Mouse (Mus musculus) megakaryocyte progenitor cell, adult 5-6 weeks (primary cell): ENCODE measurements around the gene Mras. TPM values are rescaled to one million over a fixed set of nuclear protein-coding genes. Genes with fewer than 3 reads are reported as not detected.

Experiments
- ATAC-seq: replicated peaks from 2 replicates; pipeline ENCODE4 v1.8.0; 2016; ENCODE audit warnings: mild to moderate bottlenecking, moderate TSS enrichment, inconsistent platforms; ENCODE audit not compliant: poor library complexity
- total RNA-seq, 2 experiments: library from RNA; stranded (forward) in 1 of 2; stranded (reverse) in 1 of 2; fragments of 157-497, 149-512 nt in 1 of 2; fragments of 200-1000 nt in 1 of 2; gene quantifications; 2 replicates each; pipeline versions ENCODE4 v1.2.3 to v1.2.4; 2015 to 2017

The Mras gene
- total RNA-seq, 2 experiments from 2014 or later: 5.1 to 5.2 TPM

GRCm38 (mm10) chr9:99418377-99418776 lies 18.8 kb downstream of the Mras start:
- no peak for ATAC-seq

GRCm38 (mm10) chr9:99417288-99417846 lies 19.8 kb downstream of the Mras start:
- ATAC-seq: 0 out of 2 replicates have a peak, but pooled peaks have one; percentile 8

- ATAC-seq: peak; percentile 68
These were observed 20.4 kb downstream of the Mras start for GRCm38 (mm10) chr9:99416809-99417208.

GRCm38 (mm10) chr9:99411785-99412184 lies 25.4 kb downstream of the Mras start:
- no peak for ATAC-seq

DNA sequence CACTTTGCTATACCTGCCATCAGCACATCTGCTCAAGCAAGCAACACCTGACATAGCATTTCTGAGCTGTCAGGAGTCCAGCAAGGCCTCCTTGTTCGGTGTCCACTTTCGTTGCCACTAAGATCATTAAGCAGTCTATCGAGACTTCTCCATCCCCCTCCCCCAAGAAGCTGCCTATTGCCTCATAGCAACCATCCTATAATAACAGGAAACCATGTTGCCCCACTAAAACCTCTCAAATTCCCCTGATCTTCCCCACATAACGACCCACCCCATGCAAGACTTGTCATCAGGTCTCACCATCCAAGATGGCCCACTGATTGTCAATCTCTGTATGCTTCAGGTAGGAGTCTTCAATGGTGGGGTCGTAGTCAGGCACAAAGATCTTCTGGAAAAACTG lies 26.1 kb downstream of the Mras start:
- ATAC-seq: peak; percentile 61

- ATAC-seq: peak; percentile 62
These were observed 27.9 kb downstream of the Mras start for GRCm38 (mm10) chr9:99409280-99409679.

DNA sequence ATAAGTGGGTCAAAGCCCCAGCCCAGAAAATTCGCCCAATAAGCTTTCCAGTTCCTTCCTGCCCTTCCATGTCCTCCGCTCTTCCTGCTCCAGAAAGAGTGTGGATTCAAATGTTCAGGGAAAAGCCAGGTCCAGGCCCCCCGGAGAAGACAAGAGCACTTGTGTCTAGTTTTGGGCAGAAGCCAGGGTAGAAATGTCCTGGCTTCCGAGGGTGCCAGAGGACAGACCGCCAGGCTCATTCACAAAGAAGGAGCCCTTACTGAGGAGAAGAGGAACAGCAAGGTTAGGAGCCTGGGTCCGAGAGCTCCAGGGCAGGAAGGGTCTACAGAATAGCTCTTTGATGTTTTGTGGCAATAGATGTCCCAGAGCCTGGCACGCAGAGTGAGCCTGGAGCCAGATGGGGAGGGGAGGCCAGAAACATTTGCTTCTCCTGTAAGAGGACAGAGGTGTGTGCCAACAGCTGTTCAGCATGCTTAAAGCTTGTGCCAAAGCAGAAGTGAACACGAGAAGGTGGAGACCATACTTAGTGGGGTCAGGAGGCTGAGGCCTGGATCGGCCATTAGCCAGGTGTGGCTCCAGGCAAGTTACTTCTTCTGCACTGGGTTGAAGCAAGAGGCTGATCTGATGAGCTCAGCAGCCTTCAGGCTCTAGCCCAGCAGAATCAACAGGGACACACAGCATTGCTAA lies 35.8 kb downstream of the Mras start:
- ATAC-seq: no peak

- no peak for ATAC-seq
These were observed 36.4 kb downstream of the Mras start for GRCm38 (mm10) chr9:99400781-99401180.

GRCm38 (mm10) chr9:99397056-99397815 lies 39.9 kb downstream of the Mras start:
- ATAC-seq: no peak

DNA sequence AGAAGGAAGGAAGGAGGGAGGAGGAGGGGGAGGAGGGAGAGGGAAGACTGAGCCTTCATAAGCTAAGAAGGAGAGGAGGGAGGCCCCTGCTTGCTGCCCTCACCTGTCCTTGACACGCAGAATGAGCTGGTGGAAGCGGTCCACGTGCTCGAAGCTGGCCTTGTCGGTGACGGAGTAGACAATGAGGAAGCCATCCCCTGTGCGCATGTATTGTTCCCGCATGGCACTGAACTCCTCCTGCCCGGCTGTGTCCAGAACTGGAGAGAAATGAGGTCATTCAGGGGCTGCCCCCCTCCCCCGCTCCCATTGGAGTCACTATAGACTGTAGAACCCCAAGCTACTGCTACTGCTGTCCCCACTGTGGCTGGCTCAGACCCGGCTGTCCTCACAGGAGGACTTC lies 42.8 kb downstream of the Mras start:
- no peak for ATAC-seq

DNA sequence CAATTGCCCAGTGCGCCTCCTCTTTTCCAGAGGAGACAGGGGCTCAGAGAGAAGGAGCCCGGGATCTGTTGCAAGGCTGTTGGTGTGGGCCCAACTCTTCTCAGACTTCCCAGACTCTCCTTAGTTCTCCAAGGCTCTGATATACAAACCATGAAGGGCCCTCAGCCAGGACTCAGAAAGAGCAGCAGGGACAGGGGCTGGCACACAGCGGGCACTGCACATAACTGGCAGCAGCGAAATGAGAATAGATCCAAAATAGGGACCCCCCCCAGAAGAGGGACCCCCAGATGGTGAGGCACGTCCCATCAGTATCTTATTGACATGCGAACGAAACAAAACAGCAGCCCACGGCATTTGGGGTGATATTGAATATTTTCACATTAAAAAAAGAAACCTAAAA lies 44.0 kb downstream of the Mras start:
- ATAC-seq: no peak

GRCm38 (mm10) chr9:99391557-99391956 lies 45.6 kb downstream of the Mras start:
- no peak for ATAC-seq

- ATAC-seq: no peak
These were observed 46.5 kb downstream of the Mras start for GRCm38 (mm10) chr9:99390716-99391115.

DNA sequence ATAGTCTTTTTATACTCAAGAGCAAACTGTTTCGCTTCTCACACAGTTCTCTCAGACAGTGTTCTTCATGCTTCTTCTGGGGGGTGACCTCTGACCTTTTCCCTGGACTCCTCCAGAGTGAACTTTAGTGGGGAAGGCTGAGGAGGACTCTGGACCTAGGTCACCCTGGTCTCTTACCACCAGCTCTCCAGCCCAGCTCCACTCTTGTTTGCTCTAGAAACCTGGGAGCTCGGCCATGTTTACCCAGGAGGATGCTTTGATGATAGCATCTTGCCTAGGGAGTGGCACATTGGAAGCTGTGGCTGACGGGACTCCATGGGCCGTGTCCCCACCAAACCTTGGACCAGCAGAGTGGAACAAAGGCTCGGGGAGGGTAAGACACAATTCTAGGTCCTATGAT lies 47.0 kb downstream of the Mras start:
- ATAC-seq: no peak

- no peak for ATAC-seq
These were observed 47.7 kb downstream of the Mras start for GRCm38 (mm10) chr9:99389506-99389905.

DNA sequence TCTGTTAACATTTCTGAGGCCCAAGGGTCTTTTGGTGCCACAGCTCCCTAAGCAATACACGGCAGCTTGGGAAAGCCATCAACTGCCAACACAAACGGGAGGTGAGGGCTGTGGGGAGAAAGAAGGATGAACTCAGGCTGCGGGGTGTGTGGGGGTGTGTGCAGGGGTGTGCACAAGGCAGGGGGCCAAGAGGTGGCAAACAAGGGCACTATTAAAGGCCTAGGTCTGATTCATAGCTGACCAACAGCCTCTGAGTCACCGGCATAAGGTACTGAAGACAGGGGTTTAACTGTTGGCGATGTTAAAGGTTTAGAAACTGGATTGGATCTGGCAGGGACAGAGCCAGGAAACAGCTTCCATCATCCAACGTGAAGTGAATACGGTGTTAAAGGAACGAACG lies 48.3 kb downstream of the Mras start:
- ATAC-seq: no peak

- ATAC-seq: no peak
These were observed 49.1 kb downstream of the Mras start for GRCm38 (mm10) chr9:99388078-99388477.

- peak; percentile 60 for ATAC-seq
These were observed 54.6 kb downstream of the Mras start for GRCm38 (mm10) chr9:99382556-99382955.

- no peak for ATAC-seq
These were observed 58.0 kb downstream of the Mras start for GRCm38 (mm10) chr9:99379194-99379593.

GRCm38 (mm10) chr9:99376591-99377418 lies 60.4 kb downstream of the Mras start:
- ATAC-seq: peak; percentile 82

DNA sequence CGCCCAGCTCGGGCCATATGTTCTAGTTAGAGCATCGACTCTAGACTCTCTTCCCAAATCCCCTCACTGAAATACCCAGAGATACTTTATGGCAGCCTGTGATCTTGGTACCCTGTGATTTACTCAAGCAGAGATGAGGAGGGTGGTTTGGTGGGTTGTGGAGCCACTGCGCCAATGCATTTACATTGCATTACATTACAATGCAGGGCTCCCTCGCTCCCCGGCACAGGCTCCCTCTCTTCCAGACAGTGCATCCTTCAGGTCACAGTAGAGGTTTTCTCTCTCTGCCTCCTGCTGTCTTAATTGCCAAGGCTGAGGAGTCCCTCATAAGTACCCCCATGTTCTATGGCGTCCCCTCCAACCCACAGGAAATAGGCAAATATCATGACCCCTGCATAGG lies 68.8 kb downstream of the Mras start:
- no peak for ATAC-seq
